Mouse (Mus musculus): ENCODE results near the gene Calr3.

DNA sequence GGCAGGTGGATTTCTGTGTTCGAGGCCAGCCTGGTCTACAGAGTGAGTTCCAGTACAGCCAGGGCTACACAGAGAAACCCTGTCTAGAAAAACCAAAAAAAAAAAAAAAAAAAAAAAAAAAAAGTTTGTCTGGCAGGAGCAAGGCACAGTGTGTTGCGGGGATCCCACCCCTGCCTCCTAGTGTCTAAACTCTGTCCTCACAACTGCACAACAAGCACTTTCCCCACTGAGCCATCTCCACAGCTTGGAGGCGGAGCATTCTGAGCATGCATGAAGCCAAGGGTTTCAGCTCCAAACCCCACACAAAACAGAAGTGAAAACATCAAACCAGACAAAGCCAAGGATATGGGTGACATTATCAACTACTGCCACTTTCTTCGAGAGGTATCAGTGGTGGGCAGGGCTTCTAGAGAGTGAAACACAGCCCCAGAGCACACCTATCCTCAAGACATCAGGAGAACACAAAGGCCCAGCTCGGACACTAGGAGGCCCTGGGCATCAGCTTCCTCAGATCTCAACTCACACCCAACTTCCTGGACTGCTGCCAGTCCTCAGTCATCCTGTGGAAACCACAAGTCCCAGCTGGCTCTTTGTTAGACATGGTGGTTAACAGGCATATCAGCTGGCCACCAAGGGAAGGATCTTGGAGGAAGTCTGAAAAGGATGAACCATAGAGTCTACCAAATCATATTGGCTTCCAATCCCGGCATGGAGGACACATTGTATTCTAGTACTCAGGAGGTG is 42.0 kb upstream of the Calr3 start:
- no peak for TF ChIP-seq TAL1 (IDR thresholded peaks at IDR 0.05; ENCODE audit: low read length)
- no peak for TF ChIP-seq GATA1 (IDR thresholded peaks at IDR 0.05; ENCODE audit: low read length)
